Mouse (Mus musculus) myocyte (in vitro differentiated cells): ENCODE results near the gene Zdhhc16. TPM values are rescaled to one million over a fixed set of nuclear protein-coding genes. Genes with fewer than 3 reads are reported as not detected.

Experiments used
- H3K27me3 ChIP-seq: one replicate; pipeline ENCODE4 v1.6.1; 2011; ENCODE audit not compliant: control insufficient read depth, insufficient read depth, insufficient read length
- H3K36me3 ChIP-seq: one replicate; pipeline ENCODE4 v1.6.1; 2011; ENCODE audit not compliant: control insufficient read depth, insufficient read depth
- H3K4me2 ChIP-seq: one replicate; pipeline ENCODE4 v1.6.1; 2011; ENCODE audit warnings: low read depth, control low read depth
- H3K4me3 ChIP-seq: one replicate; pipeline ENCODE4 v1.5.1; 2011; ENCODE audit warnings: mild to moderate bottlenecking, control low read depth, moderate library complexity
- H3K79me2 ChIP-seq: one replicate; pipeline ENCODE4 v1.6.1; 2011; ENCODE audit not compliant: control insufficient read depth, insufficient read depth
- H3ac ChIP-seq: one replicate; pipeline ENCODE4 v1.6.1; 2011; ENCODE audit not compliant: control insufficient read depth, insufficient read length
- CEBPB ChIP-seq: IDR thresholded peaks from 2 replicates; pipeline ENCODE4 v1.6.1; 2011; ENCODE audit warnings: mild to moderate bottlenecking, moderate library complexity; ENCODE audit not compliant: poor library complexity, insufficient read depth, severe bottlenecking
- E2F4 ChIP-seq: IDR thresholded peaks from one replicate; pipeline ENCODE4 v1.6.1; 2011; ENCODE audit warnings: mild to moderate bottlenecking, control low read depth, moderate library complexity; ENCODE audit not compliant: insufficient read depth
- MAX ChIP-seq: IDR thresholded peaks from one replicate; pipeline ENCODE4 v1.6.1; 2011; ENCODE audit warnings: low read depth, mild to moderate bottlenecking, control low read depth
- MYOD1 ChIP-seq, 3 experiments: IDR thresholded peaks; one replicate each; pipeline ENCODE4 v1.6.1; 2011; ENCODE audit warnings: control low read depth in 2 of 3, low read depth in 2 of 3, mild to moderate bottlenecking in 2 of 3, moderate library complexity in 1 of 3; ENCODE audit not compliant: insufficient read length in 2 of 3, control insufficient read depth in 1 of 3
- MYOG ChIP-seq, 3 experiments: IDR thresholded peaks; one replicate each; pipeline ENCODE4 v1.6.1; 2011; ENCODE audit warnings: control low read depth in 2 of 3, low read depth in 2 of 3, mild to moderate bottlenecking in 2 of 3; ENCODE audit not compliant: insufficient read length in 2 of 3, control insufficient read depth in 1 of 3, insufficient read depth in 1 of 3
- POLR2A ChIP-seq: IDR thresholded peaks from one replicate; pipeline ENCODE4 v1.6.1; 2011; ENCODE audit warnings: low read depth, mild to moderate bottlenecking, control low read depth, moderate library complexity; ENCODE audit not compliant: insufficient read length
- POLR2AphosphoS2 ChIP-seq: IDR thresholded peaks from one replicate; pipeline ENCODE4 v1.6.1; 2011; ENCODE audit warnings: low read depth, control low read depth; ENCODE audit not compliant: insufficient read length
- REST ChIP-seq: IDR thresholded peaks from one replicate; pipeline ENCODE4 v1.6.1; 2011; ENCODE audit warnings: mild to moderate bottlenecking, control low read depth, moderate library complexity; ENCODE audit not compliant: insufficient read depth, insufficient read length
- SRF ChIP-seq: IDR thresholded peaks from one replicate; pipeline ENCODE4 v1.6.1; 2011; ENCODE audit warnings: low read depth; ENCODE audit not compliant: control insufficient read depth, insufficient read length
- TCF12 ChIP-seq: IDR thresholded peaks from one replicate; pipeline ENCODE4 v1.6.1; 2011; ENCODE audit warnings: mild to moderate bottlenecking, control low read depth; ENCODE audit not compliant: poor library complexity, insufficient read depth, severe bottlenecking
- TCF3 ChIP-seq: IDR thresholded peaks from one replicate; pipeline ENCODE4 v1.6.1; 2011; ENCODE audit warnings: low read depth, control low read depth; ENCODE audit not compliant: insufficient read length
- USF1 ChIP-seq: IDR thresholded peaks from one replicate; pipeline ENCODE4 v1.6.1; 2011; ENCODE audit warnings: low read depth, mild to moderate bottlenecking, control low read depth, moderate library complexity
- polyA plus RNA-seq: library from polyadenylated mRNA; unstranded; fragments of >200 nt; fragmentation: generic; extraction: Trizol; gene quantifications from one replicate; pipeline ENCODE4 v1.2.1, GENCODE M21; 2012; ENCODE audit warnings: missing spikeins

Zdhhc16 gene
- polyA plus RNA-seq, 1 experiment: 124 TPM

DNA sequence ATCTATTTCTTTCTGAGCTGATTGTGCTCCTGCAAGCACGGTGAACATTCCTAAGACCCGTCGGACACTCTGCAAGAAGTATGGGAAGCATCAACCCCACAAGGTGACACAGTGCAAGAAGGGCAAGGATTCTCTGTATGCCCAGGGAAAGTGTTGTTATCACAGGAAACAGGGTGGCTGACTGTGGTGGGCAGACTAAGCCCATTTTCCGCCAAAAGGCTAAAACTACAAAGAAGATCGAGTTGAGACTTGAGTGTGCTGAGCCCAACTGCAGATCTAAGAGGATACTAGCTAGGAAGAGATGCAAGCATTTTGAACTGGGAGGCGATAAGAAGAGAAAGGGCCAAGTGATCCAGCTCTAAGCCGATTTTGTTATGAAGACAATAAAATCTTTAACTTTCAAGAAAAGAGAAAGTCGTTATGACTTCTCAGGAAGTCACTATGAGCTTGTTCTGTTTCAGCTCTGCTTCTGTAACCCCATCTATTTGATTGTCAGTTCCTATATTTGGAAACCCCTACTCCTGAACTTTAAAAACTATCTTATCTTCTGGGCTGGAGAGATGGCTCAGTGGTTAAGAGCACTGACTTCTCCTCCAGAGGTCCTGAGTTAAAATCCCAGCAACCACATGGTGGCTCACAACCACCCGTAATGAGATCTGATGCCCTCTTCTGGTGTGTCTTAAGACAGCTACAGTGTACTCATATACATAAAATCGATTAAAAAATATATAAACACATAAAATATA, 30.3 kb upstream of the Zdhhc16 start:
- H3K4me3 ChIP-seq: no peak overlapping the region
- H3K79me2 ChIP-seq: no peaks in the 10 kb centered on the region
- H3ac ChIP-seq: no peak overlapping the region
- H3K36me3 ChIP-seq: no peaks in the 10 kb centered on the region
- no peak overlapping the region for H3K4me2 ChIP-seq
- no peaks in the 10 kb centered on the region for H3K27me3 ChIP-seq
- TF ChIP-seq SRF (no peak), E2F4 (no peak), MYOD1 (IDR thresholded peaks at IDR 0.05; ENCODE audit: control insufficient read depth in 1 of 3, insufficient read length in 2 of 3, low read depth in 2 of 3) (no peak), MYOG (IDR thresholded peaks at IDR 0.05; ENCODE audit: control insufficient read depth in 1 of 3, insufficient read depth in 1 of 3, insufficient read length in 2 of 3, low read depth in 2 of 3) (no peak), REST (no peak), USF1 (no peak), MAX (no peak), CEBPB (no peak)

DNA sequence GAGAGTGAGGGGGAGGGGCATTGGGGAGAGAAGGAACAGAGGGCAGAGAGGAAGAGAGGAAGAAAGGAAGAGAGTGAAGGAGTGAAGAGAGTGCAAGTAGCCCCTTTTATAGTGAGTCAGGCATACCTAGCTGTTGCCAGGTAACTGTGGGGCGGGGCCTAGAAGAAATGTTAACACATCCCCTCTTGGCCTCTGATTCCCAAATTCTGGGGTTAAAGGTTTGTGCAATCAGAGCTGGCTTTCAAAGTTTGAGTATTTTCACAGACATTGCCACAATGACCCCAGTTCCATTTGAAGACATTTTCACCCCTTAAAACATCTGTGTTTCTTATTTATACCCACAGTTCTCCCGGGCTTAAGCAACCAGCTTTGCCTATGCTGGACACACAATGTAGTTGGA, 28.0 kb upstream of the Zdhhc16 start:
- no peak overlapping the region for H3ac ChIP-seq
- no peak overlapping the region for H3K4me2 ChIP-seq
- TF ChIP-seq TCF3 (no peak), SRF (no peak), MYOG (IDR thresholded peaks at IDR 0.05; ENCODE audit: control insufficient read depth in 1 of 3, insufficient read depth in 1 of 3, insufficient read length in 2 of 3, low read depth in 2 of 3) (no peak), POLR2A (no peak), E2F4 (no peak), MYOD1 (IDR thresholded peaks at IDR 0.05; ENCODE audit: control insufficient read depth in 1 of 3, insufficient read length in 2 of 3, low read depth in 2 of 3) (no peak), MAX (no peak), REST (no peak), POLR2AphosphoS2 (no peak), CEBPB (no peak), TCF12 (no peak), USF1 (no peak)
- H3K4me3 ChIP-seq: no peak overlapping the region
- no peaks in the 10 kb centered on the region for H3K79me2 ChIP-seq
- H3K27me3 ChIP-seq: no peaks in the 10 kb centered on the region
- H3K36me3 ChIP-seq: no peaks in the 10 kb centered on the region

DNA sequence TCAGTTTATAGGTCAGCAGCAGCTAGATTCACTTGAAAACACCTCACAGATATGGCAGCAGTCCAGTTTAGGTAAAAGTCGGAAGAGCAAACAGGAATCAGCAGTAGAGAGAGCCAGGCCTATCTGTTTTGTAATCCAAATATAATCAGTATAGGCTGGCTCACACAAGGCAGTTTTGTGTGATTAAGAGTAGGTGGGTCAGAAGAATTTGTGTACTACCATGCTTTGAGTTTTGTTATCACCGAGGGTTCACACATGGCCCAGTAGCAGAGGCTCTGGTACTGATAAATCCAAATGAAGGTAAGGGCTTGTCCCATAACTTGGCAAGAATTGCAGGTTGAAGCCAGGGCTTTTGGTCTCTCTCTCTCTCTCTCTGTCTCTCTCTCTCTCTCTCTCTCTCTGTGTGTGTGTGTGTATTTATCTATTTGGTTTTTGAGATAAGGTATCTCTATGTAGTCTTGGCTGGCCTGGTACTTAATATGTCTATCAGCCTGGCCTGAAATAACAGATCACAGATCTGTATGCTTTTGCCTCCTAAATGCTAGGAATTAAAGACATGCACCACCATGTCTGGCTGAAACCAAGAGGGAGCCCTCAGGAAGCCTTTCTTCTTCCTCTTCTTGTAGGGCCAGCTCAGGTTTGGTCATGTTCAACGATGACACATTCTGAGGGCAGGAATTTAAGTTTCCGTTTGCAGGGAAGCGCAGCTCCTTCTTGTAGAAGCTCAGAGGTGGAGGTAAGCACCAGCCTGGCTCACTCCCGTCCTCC, 26.8 kb upstream of the Zdhhc16 start:
- no peaks in the 10 kb centered on the region for H3K79me2 ChIP-seq

DNA sequence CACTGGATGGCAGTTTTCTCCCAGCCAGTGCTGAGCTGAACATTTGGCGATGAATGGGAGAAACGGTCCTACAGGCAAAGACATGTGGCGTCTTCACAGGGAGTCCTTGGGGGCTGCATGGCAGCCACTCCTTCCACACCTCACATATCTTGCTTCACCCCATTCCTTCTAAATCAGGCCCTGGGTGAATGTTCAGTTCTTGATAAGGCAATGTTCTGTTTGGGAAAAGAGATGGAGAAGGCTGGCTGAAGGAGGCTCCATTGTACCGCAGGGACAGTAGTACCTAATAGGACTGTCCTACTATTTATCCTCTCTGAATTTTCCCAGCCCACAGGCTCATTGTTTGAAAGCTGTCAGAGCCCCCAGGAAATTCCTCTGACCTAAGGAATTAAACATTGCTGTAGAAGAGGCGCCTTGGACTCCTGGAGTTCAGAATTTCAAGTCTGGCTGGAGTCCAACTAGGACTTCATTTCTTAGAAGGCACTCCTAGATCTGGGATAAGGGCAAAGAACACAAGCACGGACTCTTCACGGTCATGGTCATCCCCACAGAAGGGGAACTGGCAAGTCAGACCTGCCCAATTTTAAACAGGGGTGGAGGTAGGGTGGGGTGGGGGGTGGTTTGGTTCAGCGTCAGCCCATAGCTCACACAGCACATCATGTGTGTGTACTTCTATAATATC, 26.1 kb upstream of the Zdhhc16 start:
- Histone ChIP-seq H3K27me3 (no peaks in the 10 kb centered on the region), H3K36me3 (no peaks in the 10 kb centered on the region), H3ac (no peak overlapping the region), H3K4me2 (no peak overlapping the region), H3K79me2 (peaks cover 3% of the 10 kb centered on the region), H3K4me3 (no peak overlapping the region)
- no peak for TF ChIP-seq CEBPB
- no peak for TF ChIP-seq SRF
- no peak for TF ChIP-seq TCF3
- TF ChIP-seq E2F4: no peak
- TF ChIP-seq MYOD1 (IDR thresholded peaks at IDR 0.05; ENCODE audit: control insufficient read depth in 1 of 3, insufficient read length in 2 of 3, low read depth in 2 of 3): no peak
- TF ChIP-seq MYOG (IDR thresholded peaks at IDR 0.05; ENCODE audit: control insufficient read depth in 1 of 3, insufficient read depth in 1 of 3, insufficient read length in 2 of 3, low read depth in 2 of 3): no peak
- TF ChIP-seq REST: no peak
- TF ChIP-seq POLR2AphosphoS2: no peak

More for the DNA sequence above, 26.8 kb upstream of the Zdhhc16 start:
- Histone ChIP-seq H3K4me3 (no peak overlapping the region), H3K27me3 (no peaks in the 10 kb centered on the region), H3ac (no peak overlapping the region), H3K4me2 (no peak overlapping the region), H3K36me3 (no peaks in the 10 kb centered on the region)
- no peak for TF ChIP-seq SRF
- TF ChIP-seq MYOG (IDR thresholded peaks at IDR 0.05; ENCODE audit: control insufficient read depth in 1 of 3, insufficient read depth in 1 of 3, insufficient read length in 2 of 3, low read depth in 2 of 3): no peak
- no peak for TF ChIP-seq POLR2A
- TF ChIP-seq TCF3: no peak
